Mouse (Mus musculus) limb, embryonic 12.5 days (tissue): ENCODE measurements around the gene Nos1ap. TPM values are rescaled to one million over a fixed set of nuclear protein-coding genes. Genes with fewer than 3 reads are reported as not detected.

Experiments used
- ATAC-seq: fragments of 200-750 bp; cut with Nextera tagmentation; 2 replicates; pipeline ENCODE4 v1.8.0; 2017; ENCODE audit warnings: low read depth, moderate TSS enrichment; ENCODE audit not compliant: insufficient number of reproducible peaks, insufficient read depth, low FRiP score, low TSS enrichment
- H3K27ac ChIP-seq: fragments of 300-500 bp; sonication (generic); 2 replicates; pipeline ENCODE4 v1.5.1; 2016; ENCODE audit warnings: mild to moderate bottlenecking, moderate library complexity
- H3K27me3 ChIP-seq: fragments of 300-500 bp; sonication (generic); 2 replicates; pipeline ENCODE4 v1.6.1; 2016; ENCODE audit warnings: mild to moderate bottlenecking, moderate library complexity
- H3K36me3 ChIP-seq: fragments of 300-500 bp; sonication (generic); 2 replicates; pipeline ENCODE4 v1.6.1; 2016; ENCODE audit warnings: mild to moderate bottlenecking, moderate library complexity
- H3K4me1 ChIP-seq: fragments of 300-500 bp; sonication (generic); replicated peaks from 2 replicates; pipeline ENCODE4 v1.6.1; 2016
- H3K4me2 ChIP-seq: fragments of 300-500 bp; sonication (generic); 2 replicates; pipeline ENCODE4 v1.6.1; 2016; ENCODE audit warnings: mild to moderate bottlenecking, moderate library complexity
- H3K4me3 ChIP-seq: fragments of 300-500 bp; sonication (generic); replicated peaks from 2 replicates; pipeline ENCODE4 v1.5.1; 2016; ENCODE audit warnings: mild to moderate bottlenecking
- H3K9ac ChIP-seq: fragments of 300-500 bp; sonication (generic); replicated peaks from 2 replicates; pipeline ENCODE4 v1.6.1; 2016; ENCODE audit warnings: mild to moderate bottlenecking, moderate library complexity
- H3K9me3 ChIP-seq: fragments of 300-500 bp; sonication (generic); 2 replicates; pipeline ENCODE4 v1.6.1; 2016; ENCODE audit warnings: mild to moderate bottlenecking, moderate library complexity
- WGBS: fragments of 180-500 bp; shearing (Covaris S2); methylation state at CpG from one replicate; pipeline ENCODE4 v1.1.7; 2016; 5-methylcytosine and 5-hydroxymethylcytosine counted together
- polyA plus RNA-seq: library from polyadenylated mRNA; unstranded; fragments of >200 nt; fragmentation: Nextera tagmentation; extraction: Ambion mirVana; gene quantifications from 2 replicates; pipeline ENCODE4 v1.2.1, GENCODE M21; 2016

Gene Nos1ap
- polyA plus RNA-seq, 1 experiment from 2014 or later = 9.1 TPM

- H3K27ac ChIP-seq = no peak overlapping the region
- H3K4me2 ChIP-seq = no peak overlapping the region
- H3K4me1 ChIP-seq = peaks cover 43% of the 10 kb centered on the region
- no peaks in the 10 kb centered on the region for H3K36me3 ChIP-seq
- no peak overlapping the region for H3K4me3 ChIP-seq
- ATAC-seq = no peak
- WGBS = 19% methylated on average over 6 of the region's 6 CpGs
- peaks cover 3% of the 10 kb centered on the region for H3K27me3 ChIP-seq
- no peaks in the 10 kb centered on the region for H3K9me3 ChIP-seq
- no peak overlapping the region for H3K9ac ChIP-seq
Observed at GRCm38 (mm10) chr1:170499891-170500290, 89.8 kb downstream of the Nos1ap start.

GRCm38 (mm10) chr1:170499466-170499865, 90.2 kb downstream of the Nos1ap start:
- Histone ChIP-seq H3K27me3 (peaks cover 3% of the 10 kb centered on the region), H3K36me3 (no peaks in the 10 kb centered on the region), H3K27ac (no peak overlapping the region), H3K9me3 (no peaks in the 10 kb centered on the region), H3K4me1 (peaks cover 42% of the 10 kb centered on the region), H3K9ac (no peak overlapping the region), H3K4me2 (no peak overlapping the region), H3K4me3 (no peak overlapping the region)
- ATAC-seq = no peak
- 32% methylated on average over 4 of the region's 4 CpGs for WGBS

GRCm38 (mm10) chr1:170498645-170499044, 91.0 kb downstream of the Nos1ap start:
- H3K27me3 ChIP-seq = peaks cover 3% of the 10 kb centered on the region
- H3K4me1 ChIP-seq = peaks cover 34% of the 10 kb centered on the region
- 34% methylated on average over 4 of the region's 4 CpGs for WGBS
- H3K27ac ChIP-seq = no peak overlapping the region
- H3K9me3 ChIP-seq = no peaks in the 10 kb centered on the region
- ATAC-seq = no peak
- H3K36me3 ChIP-seq = no peaks in the 10 kb centered on the region
- H3K4me3 ChIP-seq = no peak overlapping the region
- no peak overlapping the region for H3K4me2 ChIP-seq
- H3K9ac ChIP-seq = no peak overlapping the region

GRCm38 (mm10) chr1:170496221-170496620, 93.4 kb downstream of the Nos1ap start:
- no peak overlapping the region for H3K4me3 ChIP-seq
- ATAC-seq = no peak
- peaks cover 15% of the 10 kb centered on the region for H3K4me1 ChIP-seq
- H3K4me2 ChIP-seq = no peak overlapping the region
- no peaks in the 10 kb centered on the region for H3K36me3 ChIP-seq
- no peaks in the 10 kb centered on the region for H3K9me3 ChIP-seq
- H3K27ac ChIP-seq = no peak overlapping the region
- peaks cover 3% of the 10 kb centered on the region; the same call in 1 of the 2 replicates for H3K27me3 ChIP-seq
- H3K9ac ChIP-seq = no peak overlapping the region
- 72% methylated on average over 8 of the region's 8 CpGs for WGBS

- WGBS = 42% methylated on average over 13 of the region's 13 CpGs
- H3K4me1 ChIP-seq = peaks cover 15% of the 10 kb centered on the region
Observed at GRCm38 (mm10) chr1:170495538-170496183, 94.0 kb downstream of the Nos1ap start.

GRCm38 (mm10) chr1:170492527-170492926, 97.1 kb downstream of the Nos1ap start:
- ATAC-seq = no peak
- Histone ChIP-seq H3K4me1 (0 out of 2 replicates have a peak, but pooled peaks cover 5% of the 10 kb centered on the region), H3K9ac (no peak overlapping the region), H3K27me3 (no peaks in the 10 kb centered on the region; the same call in 1 of the 2 replicates), H3K4me2 (no peak overlapping the region), H3K4me3 (no peak overlapping the region), H3K9me3 (no peaks in the 10 kb centered on the region), H3K36me3 (no peaks in the 10 kb centered on the region), H3K27ac (no peak overlapping the region)
- WGBS = 73% methylated on average over 2 of the region's 2 CpGs

More at GRCm38 (mm10) chr1:170495538-170496183, 94.0 kb downstream of the Nos1ap start:
- Histone ChIP-seq H3K36me3 (no peaks in the 10 kb centered on the region), H3K4me2 (no peak overlapping the region), H3K9ac (no peak overlapping the region), H3K27ac (no peak overlapping the region), H3K4me3 (no peak overlapping the region), H3K9me3 (no peaks in the 10 kb centered on the region), H3K27me3 (peaks cover 3% of the 10 kb centered on the region; the same call in 1 of the 2 replicates)
- ATAC-seq = no peak

- Histone ChIP-seq H3K27ac (no peak overlapping the region), H3K4me1 (0 out of 2 replicates have a peak, but pooled peaks cover 5% of the 10 kb centered on the region), H3K4me3 (no peak overlapping the region), H3K9ac (no peak overlapping the region), H3K36me3 (no peaks in the 10 kb centered on the region), H3K27me3 (no peaks in the 10 kb centered on the region; the same call in 1 of the 2 replicates), H3K9me3 (no peaks in the 10 kb centered on the region), H3K4me2 (no peak overlapping the region)
- WGBS = 71% methylated on average over 4 of the region's 4 CpGs
- ATAC-seq = no peak
Observed at GRCm38 (mm10) chr1:170492027-170492426, 97.6 kb downstream of the Nos1ap start.

- Histone ChIP-seq H3K36me3 (no peaks in the 10 kb centered on the region), H3K4me2 (no peak overlapping the region), H3K27me3 (no peaks in the 10 kb centered on the region; the same call in 1 of the 2 replicates), H3K4me3 (no peak overlapping the region), H3K9ac (no peak overlapping the region), H3K9me3 (no peaks in the 10 kb centered on the region), H3K27ac (no peak overlapping the region), H3K4me1 (0 out of 2 replicates have a peak, but pooled peaks cover 5% of the 10 kb centered on the region)
- WGBS = 91% methylated on average over 7 of the region's 7 CpGs
- ATAC-seq = no peak
Observed at GRCm38 (mm10) chr1:170489936-170490335, 99.7 kb downstream of the Nos1ap start.

GRCm38 (mm10) chr1:170489450-170489849, 100.2 kb downstream of the Nos1ap start:
- Histone ChIP-seq H3K27ac (no peak overlapping the region), H3K36me3 (no peaks in the 10 kb centered on the region), H3K9me3 (no peaks in the 10 kb centered on the region), H3K4me2 (no peak overlapping the region), H3K9ac (no peak overlapping the region), H3K27me3 (no peaks in the 10 kb centered on the region; the same call in 1 of the 2 replicates), H3K4me1 (0 out of 2 replicates have a peak, but pooled peaks cover 5% of the 10 kb centered on the region), H3K4me3 (no peak overlapping the region)
- ATAC-seq = no peak
- WGBS = 94% methylated on average over 6 of the region's 6 CpGs

GRCm38 (mm10) chr1:170485119-170485518, 104.5 kb downstream of the Nos1ap start:
- H3K27me3 ChIP-seq = no peaks in the 10 kb centered on the region; the same call in 1 of the 2 replicates
- peaks cover 11% of the 10 kb centered on the region; the same call in 1 of the 2 replicates for H3K4me1 ChIP-seq
- H3K27ac ChIP-seq = no peak overlapping the region
- ATAC-seq = no peak
- H3K9me3 ChIP-seq = no peaks in the 10 kb centered on the region
- H3K9ac ChIP-seq = no peak overlapping the region
- H3K4me2 ChIP-seq = no peak overlapping the region
- H3K4me3 ChIP-seq = no peak overlapping the region
- WGBS = 17% methylated on average over 4 of the region's 4 CpGs
- H3K36me3 ChIP-seq = no peaks in the 10 kb centered on the region

GRCm38 (mm10) chr1:170482236-170482905, 107.3 kb downstream of the Nos1ap start:
- ATAC-seq = no peak
- H3K9ac ChIP-seq = no peak overlapping the region
- H3K9me3 ChIP-seq = no peaks in the 10 kb centered on the region
- H3K27me3 ChIP-seq = no peaks in the 10 kb centered on the region
- no peak overlapping the region for H3K4me3 ChIP-seq
- H3K27ac ChIP-seq = no peak overlapping the region
- no peaks in the 10 kb centered on the region for H3K36me3 ChIP-seq
- 82% methylated on average over 7 of the region's 8 CpGs for WGBS
- H3K4me1 ChIP-seq = peaks cover 38% of the 10 kb centered on the region
- no peak overlapping the region for H3K4me2 ChIP-seq
